Mouse (Mus musculus) heart, embryonic 14.5 days (tissue): ENCODE results near the gene Prss21. TPM values are rescaled to one million over a fixed set of nuclear protein-coding genes. Genes with fewer than 3 reads are reported as not detected.

ENCODE experiments used
- ATAC-seq: fragments of 200-750 bp; cut with Nextera tagmentation; 2 replicates; pipeline ENCODE4 v1.8.0; 2017; ENCODE audit warnings: low read depth, moderate TSS enrichment; ENCODE audit not compliant: insufficient number of reproducible peaks, insufficient read depth, low FRiP score
- H3K27ac ChIP-seq, 2 experiments: fragments of 200-500 bp in 1 of 2; fragments of 300-500 bp in 1 of 2; sonication (generic) in 1 of 2; replicated peaks in 1 of 2; 2 replicates each; pipeline ENCODE4 v1.5.1; 2012 to 2014; ENCODE audit warnings: low read depth in 2 of 2, low read length in 2 of 2, control low read depth in 1 of 2, mild to moderate bottlenecking in 1 of 2, mixed read lengths in 1 of 2; ENCODE audit not compliant: control insufficient read depth in 1 of 2, insufficient read depth in 1 of 2
- H3K27me3 ChIP-seq: fragments of 300-500 bp; sonication (generic); 2 replicates; pipeline ENCODE4 v1.6.1; 2014; ENCODE audit warnings: mild to moderate bottlenecking, low read length, control low read depth; ENCODE audit not compliant: control insufficient read depth, insufficient read depth
- H3K36me3 ChIP-seq: fragments of 300-500 bp; sonication (generic); 2 replicates; pipeline ENCODE4 v1.6.1; 2014; ENCODE audit warnings: mild to moderate bottlenecking, control low read depth, low read length, mixed read lengths; ENCODE audit not compliant: control insufficient read depth, insufficient read depth
- H3K4me1 ChIP-seq, 2 experiments: fragments of 200-500 bp in 1 of 2; fragments of 300-500 bp in 1 of 2; sonication (generic) in 1 of 2; 2 replicates each; pipeline ENCODE4 v1.6.1; 2012 to 2014; ENCODE audit warnings: low read length in 2 of 2, control low read depth in 1 of 2, mixed read lengths in 1 of 2; ENCODE audit not compliant: control insufficient read depth in 2 of 2, insufficient read depth in 2 of 2
- H3K4me2 ChIP-seq: fragments of 300-500 bp; sonication (generic); 2 replicates; pipeline ENCODE4 v1.6.1; 2014; ENCODE audit warnings: mild to moderate bottlenecking, low read length
- H3K4me3 ChIP-seq, 2 experiments: fragments of 200-500 bp in 1 of 2; fragments of 300-500 bp in 1 of 2; sonication (generic) in 1 of 2; 2 replicates each; pipeline ENCODE4 v1.5.1; 2012 to 2014; ENCODE audit warnings: low read length in 2 of 2, mild to moderate bottlenecking in 2 of 2, control low read depth in 1 of 2, low read depth in 1 of 2, moderate library complexity in 1 of 2; ENCODE audit not compliant: control insufficient read depth in 1 of 2, insufficient read depth in 1 of 2
- H3K9ac ChIP-seq: fragments of 300-500 bp; sonication (generic); 2 replicates; pipeline ENCODE4 v1.6.1; 2014; ENCODE audit warnings: mild to moderate bottlenecking, low read length
- H3K9me3 ChIP-seq: fragments of 300-500 bp; sonication (generic); 2 replicates; pipeline ENCODE4 v1.6.1; 2016; ENCODE audit warnings: low read length, control low read depth; ENCODE audit not compliant: control insufficient read depth
- whole genome bisulfite sequencing: fragments of 180-500 bp; shearing (Covaris S2); extraction: QIAGEN DNeasy Blood & Tissue Kit; methylation state at CpG from one replicate; pipeline ENCODE4 v1.1.7; 2014; 5-methylcytosine and 5-hydroxymethylcytosine counted together
- polyA plus RNA-seq: library from polyadenylated mRNA; unstranded; fragments of >200 nt; fragmentation: Nextera tagmentation; extraction: Ambion mirVana; gene quantifications from 2 replicates; pipeline ENCODE4 v1.2.1, GENCODE M21; 2014

Gene Prss21
- polyA plus RNA-seq, 1 experiment from 2014 or later: not detected

GRCm38 (mm10) chr17:23850028-23850427 is 17.8 kb upstream of the Prss21 start:
- Histone ChIP-seq H3K27me3 (no peaks in the 10 kb centered on the region), H3K9me3 (no peaks in the 10 kb centered on the region), H3K4me3 (no peak overlapping the region), H3K27ac (no peak overlapping the region), H3K4me1 (peaks cover 5 to 7% of the 10 kb centered on the region in 2 experiments), H3K36me3 (no peaks in the 10 kb centered on the region), H3K9ac (no peak overlapping the region), H3K4me2 (no peak overlapping the region)
- ATAC-seq: no peak
- 60% methylated on average over 2 of the region's 2 CpGs for WGBS

GRCm38 (mm10) chr17:23850853-23851749 is 16.8 kb upstream of the Prss21 start:
- H3K4me3 ChIP-seq: no peak overlapping the region
- no peak overlapping the region for H3K4me2 ChIP-seq
- no peaks in the 10 kb centered on the region for H3K27me3 ChIP-seq
- no peaks in the 10 kb centered on the region for H3K9me3 ChIP-seq
- no peak for ATAC-seq
- no peak overlapping the region for H3K27ac ChIP-seq
- 48% methylated on average over 18 of the region's 19 CpGs for WGBS
- H3K36me3 ChIP-seq: no peaks in the 10 kb centered on the region
- no peak overlapping the region for H3K9ac ChIP-seq
- peaks cover 5 to 7% of the 10 kb centered on the region in 2 experiments for H3K4me1 ChIP-seq

- 42% methylated on average over 5 of the region's 5 CpGs for WGBS
- Histone ChIP-seq H3K4me2 (no peak overlapping the region), H3K4me3 (no peak overlapping the region), H3K27ac (no peak overlapping the region), H3K36me3 (no peaks in the 10 kb centered on the region), H3K9ac (no peak overlapping the region), H3K4me1 (peaks cover 5 to 7% of the 10 kb centered on the region in 2 experiments), H3K9me3 (no peaks in the 10 kb centered on the region), H3K27me3 (no peaks in the 10 kb centered on the region)
- no peak for ATAC-seq
Measured at GRCm38 (mm10) chr17:23853292-23853691, 14.6 kb upstream of the Prss21 start.

GRCm38 (mm10) chr17:23854229-23854765 is 13.6 kb upstream of the Prss21 start:
- Histone ChIP-seq H3K27me3 (no peaks in the 10 kb centered on the region), H3K4me1 (peaks cover 5 to 7% of the 10 kb centered on the region in 2 experiments), H3K36me3 (no peaks in the 10 kb centered on the region), H3K9ac (no peak overlapping the region), H3K27ac (no peak overlapping the region; a peak in 1 of 4 replicates), H3K9me3 (no peaks in the 10 kb centered on the region), H3K4me2 (no peak overlapping the region), H3K4me3 (no peak overlapping the region)
- 50% methylated on average over 10 of the region's 10 CpGs for WGBS
- ATAC-seq: 0 out of 2 replicates have a peak, but pooled peaks have one; percentile 25

- Histone ChIP-seq H3K4me2 (no peak overlapping the region), H3K4me1 (peaks cover 5 to 7% of the 10 kb centered on the region in 2 experiments), H3K9ac (no peak overlapping the region), H3K27ac (no peak overlapping the region), H3K4me3 (no peak overlapping the region), H3K9me3 (no peaks in the 10 kb centered on the region), H3K27me3 (no peaks in the 10 kb centered on the region), H3K36me3 (no peaks in the 10 kb centered on the region)
- no peak for ATAC-seq
- 81% methylated on average over 6 of the region's 6 CpGs for WGBS
Measured at GRCm38 (mm10) chr17:23857193-23857592, 10.7 kb upstream of the Prss21 start.

GRCm38 (mm10) chr17:23857913-23858312 is 9.9 kb upstream of the Prss21 start:
- WGBS: 76% methylated on average over 2 of the region's 2 CpGs
- H3K4me1 ChIP-seq: peaks cover 5 to 7% of the 10 kb centered on the region in 2 experiments
- no peak overlapping the region for H3K4me2 ChIP-seq
- H3K4me3 ChIP-seq: no peak overlapping the region
- no peaks in the 10 kb centered on the region for H3K36me3 ChIP-seq
- H3K9me3 ChIP-seq: no peaks in the 10 kb centered on the region
- ATAC-seq: no peak
- no peak overlapping the region for H3K9ac ChIP-seq
- no peaks in the 10 kb centered on the region for H3K27me3 ChIP-seq
- no peak overlapping the region for H3K27ac ChIP-seq

GRCm38 (mm10) chr17:23862926-23863325 is 4.9 kb upstream of the Prss21 start:
- no peak for ATAC-seq
- H3K27me3 ChIP-seq: no peaks in the 10 kb centered on the region
- 93% methylated on average over 4 of the region's 4 CpGs for WGBS
- H3K4me1 ChIP-seq: no peaks in the 10 kb centered on the region
- H3K9ac ChIP-seq: no peak overlapping the region
- H3K27ac ChIP-seq: no peak overlapping the region
- H3K4me2 ChIP-seq: no peak overlapping the region
- no peaks in the 10 kb centered on the region for H3K9me3 ChIP-seq
- no peaks in the 10 kb centered on the region for H3K36me3 ChIP-seq
- no peak overlapping the region for H3K4me3 ChIP-seq
